Mouse (Mus musculus) liver, embryonic 14.5 days (tissue): ENCODE measurements at regions not wholly inside any gene's neighbourhood (a gene's known extent, or its start where the extent isn't known, plus 50 kb on each side); places are given as distances from the start of the nearest gene placed in this dataset.

ENCODE experiments used
- CTCF ChIP-seq: IDR thresholded peaks from 2 replicates; pipeline ENCODE4 v1.5.1; 2016; ENCODE audit warnings: antibody characterized with exemption, low read depth, control low read depth
- EP300 ChIP-seq: IDR thresholded peaks from 2 replicates; pipeline ENCODE4 v1.6.1; 2016; ENCODE audit warnings: antibody characterized with exemption, low read depth

- TF ChIP-seq CTCF (no peak), EP300 (no peak)
These were observed 184.9 kb downstream of the Pdcd6ip start for GRCm38 (mm10) chr9:113523173-113523572.
